Mouse (Mus musculus) midbrain, postnatal 0 days (tissue): ENCODE data around the gene Smad3. TPM values are rescaled to one million over a fixed set of nuclear protein-coding genes. Genes with fewer than 3 reads are reported as not detected.

Source experiments
- ATAC-seq: fragments of 200-750 bp; cut with Nextera tagmentation; 2 replicates; pipeline ENCODE4 v1.8.0; 2017; ENCODE audit warnings: moderate number of reproducible peaks, mild to moderate bottlenecking, moderate TSS enrichment, moderate library complexity; ENCODE audit not compliant: low FRiP score
- DNase-seq: peaks from one replicate; pipeline ENCODE4 v3.0.0-alpha.2; 2015; ENCODE audit warnings: low spot score
- H3K27ac ChIP-seq: fragments of 300-500 bp; sonication (generic); 2 replicates; pipeline ENCODE4 v1.5.1; 2014; ENCODE audit warnings: low read depth, mild to moderate bottlenecking, low read length, mixed read lengths
- H3K27me3 ChIP-seq: fragments of 300-500 bp; sonication (generic); 2 replicates; pipeline ENCODE4 v1.6.1; 2014; ENCODE audit warnings: low read length, control low read depth, mixed read lengths; ENCODE audit not compliant: insufficient read depth
- H3K36me3 ChIP-seq: fragments of 300-500 bp; sonication (generic); 2 replicates; pipeline ENCODE4 v1.6.1; 2014; ENCODE audit warnings: low read length, control low read depth, mixed read lengths; ENCODE audit not compliant: insufficient read depth
- H3K4me1 ChIP-seq: fragments of 300-500 bp; sonication (generic); 2 replicates; pipeline ENCODE4 v1.6.1; 2014; ENCODE audit warnings: mild to moderate bottlenecking, control low read depth, antibody characterized with exemption, low read length, mixed read lengths; ENCODE audit not compliant: insufficient read depth
- H3K4me2 ChIP-seq: fragments of 300-500 bp; sonication (generic); 2 replicates; pipeline ENCODE4 v1.6.1; 2014; ENCODE audit warnings: low read depth, mild to moderate bottlenecking, low read length, mixed read lengths; ENCODE audit not compliant: poor library complexity, severe bottlenecking
- H3K4me3 ChIP-seq: fragments of 300-500 bp; sonication (generic); 2 replicates; pipeline ENCODE4 v1.5.1; 2014; ENCODE audit warnings: low read depth, mild to moderate bottlenecking, low read length, moderate library complexity
- H3K9ac ChIP-seq: fragments of 300-500 bp; sonication (generic); replicated peaks from 2 replicates; pipeline ENCODE4 v1.6.1; 2014; ENCODE audit warnings: mild to moderate bottlenecking, low read length, moderate library complexity, mixed read lengths; ENCODE audit not compliant: poor library complexity, severe bottlenecking
- H3K9me3 ChIP-seq: fragments of 300-500 bp; sonication (generic); 2 replicates; pipeline ENCODE4 v1.6.1; 2016; ENCODE audit warnings: low read length, control low read depth
- CTCF ChIP-seq: IDR thresholded peaks from 2 replicates; pipeline ENCODE4 v1.5.1; 2016; ENCODE audit warnings: antibody characterized with exemption, mild to moderate bottlenecking
- WGBS: fragments of 180-500 bp; shearing (Covaris S2); extraction: QIAGEN DNeasy Blood & Tissue Kit; methylation state at CpG from one replicate; pipeline ENCODE4 v1.1.7; 2014; 5-methylcytosine and 5-hydroxymethylcytosine counted together
- polyA plus RNA-seq: library from polyadenylated mRNA; unstranded; fragments of >200 nt; fragmentation: Nextera tagmentation; extraction: Ambion mirVana; gene quantifications from 2 replicates; pipeline ENCODE4 v1.2.1, GENCODE M21; 2015
- total RNA-seq: library from RNA; depleted of rRNA; stranded (reverse); fragments of >200 nt; gene quantifications from 2 replicates; pipeline ENCODE4 v1.2.3, GENCODE M21; 2014; rRNA removed

Smad3 gene
- total RNA-seq (13.2 and 20.6 TPM in 2 replicates), polyA plus RNA-seq (4.0 TPM in 2 replicates)

- Histone ChIP-seq H3K4me1 (peaks cover 9% of the 10 kb centered on the region), H3K27ac (peak within 1 kb of the TSS; percentile 78), H3K9me3 (no peaks in the 10 kb centered on the region), H3K36me3 (no peaks in the 10 kb centered on the region), H3K27me3 (no peaks in the 10 kb centered on the region), H3K4me2 (peak within 1 kb of the TSS; percentile 99), H3K9ac (peak within 1 kb of the TSS; percentile 58), H3K4me3 (peak within 1 kb of the TSS; percentile 69)
- ATAC-seq (peak; percentile 85), DNase-seq (peak; percentile 85)
- TF ChIP-seq CTCF: no peak
- 0% methylated on average over 53 of the region's 59 CpGs for WGBS
Measured at GRCm38 (mm10) chr9:63757865-63758440, at the start of gene Smad3. Gene Smad3 (minus strand): TSS chr9:63757994.

- Histone ChIP-seq H3K36me3 (no peaks in the 10 kb centered on the region), H3K27me3 (no peaks in the 10 kb centered on the region), H3K4me3 (no peak overlapping the region), H3K9ac (no peak overlapping the region), H3K27ac (no peak overlapping the region), H3K9me3 (no peaks in the 10 kb centered on the region), H3K4me2 (no peak overlapping the region), H3K4me1 (no peaks in the 10 kb centered on the region)
- ATAC-seq (no peak), DNase-seq (no peak)
- no peak for TF ChIP-seq CTCF
- 43% methylated on average over 3 of the region's 3 CpGs for WGBS
Measured at GRCm38 (mm10) chr9:63804847-63805246, 47.1 kb upstream of the Smad3 start.

GRCm38 (mm10) chr9:63803181-63803591, 45.4 kb upstream of the Smad3 start:
- WGBS: 14% methylated on average over 8 of the region's 8 CpGs
- TF ChIP-seq CTCF: no peak
- ATAC-seq: no peak
- no peak overlapping the region for H3K4me3 ChIP-seq
- H3K4me2 ChIP-seq: no peak overlapping the region
- H3K36me3 ChIP-seq: no peaks in the 10 kb centered on the region
- no peaks in the 10 kb centered on the region for H3K9me3 ChIP-seq
- no peak overlapping the region for H3K27ac ChIP-seq
- H3K4me1 ChIP-seq: no peaks in the 10 kb centered on the region
- H3K9ac ChIP-seq: no peak overlapping the region
- peak; percentile 30 for DNase-seq
- no peaks in the 10 kb centered on the region for H3K27me3 ChIP-seq

GRCm38 (mm10) chr9:63802504-63802903, 44.7 kb upstream of the Smad3 start:
- no peak overlapping the region for H3K27ac ChIP-seq
- no peak overlapping the region for H3K9ac ChIP-seq
- DNase-seq (no peak), ATAC-seq (no peak)
- no peak for TF ChIP-seq CTCF
- H3K4me2 ChIP-seq: no peak overlapping the region
- WGBS: 79% methylated on average over 7 of the region's 7 CpGs
- H3K27me3 ChIP-seq: no peaks in the 10 kb centered on the region
- no peaks in the 10 kb centered on the region for H3K36me3 ChIP-seq
- no peaks in the 10 kb centered on the region for H3K9me3 ChIP-seq
- no peak overlapping the region for H3K4me3 ChIP-seq
- no peaks in the 10 kb centered on the region for H3K4me1 ChIP-seq

- Histone ChIP-seq H3K36me3 (no peaks in the 10 kb centered on the region), H3K27ac (no peak overlapping the region), H3K4me2 (no peak overlapping the region), H3K4me3 (no peak overlapping the region), H3K27me3 (no peaks in the 10 kb centered on the region), H3K9ac (no peak overlapping the region), H3K4me1 (no peaks in the 10 kb centered on the region), H3K9me3 (no peaks in the 10 kb centered on the region)
- DNase-seq: no peak
- 60% methylated on average over 5 of the region's 5 CpGs for WGBS
- TF ChIP-seq CTCF: no peak
- no peak for ATAC-seq
Measured at GRCm38 (mm10) chr9:63802080-63802479, 44.3 kb upstream of the Smad3 start.

GRCm38 (mm10) chr9:63796429-63796828, 38.6 kb upstream of the Smad3 start:
- H3K4me2 ChIP-seq: no peak overlapping the region
- H3K9me3 ChIP-seq: no peaks in the 10 kb centered on the region
- ATAC-seq (no peak), DNase-seq (no peak)
- 70% methylated on average over 3 of the region's 3 CpGs for WGBS
- H3K36me3 ChIP-seq: no peaks in the 10 kb centered on the region
- TF ChIP-seq CTCF: no peak
- no peak overlapping the region for H3K9ac ChIP-seq
- H3K27ac ChIP-seq: no peak overlapping the region
- H3K27me3 ChIP-seq: no peaks in the 10 kb centered on the region
- H3K4me1 ChIP-seq: no peaks in the 10 kb centered on the region
- H3K4me3 ChIP-seq: no peak overlapping the region
